Mouse (Mus musculus): Measurements from ENCODE around the gene Zfp281.

- TF ChIP-seq FOSL1 (IDR thresholded peaks at IDR 0.05; ENCODE audit: insufficient read depth, low read length, poor library complexity, severe bottlenecking), result no peak
- no peak for TF ChIP-seq CEBPB (IDR thresholded peaks at IDR 0.05; ENCODE audit: low read depth)
- TF ChIP-seq CTCF (IDR thresholded peaks at IDR 0.05; ENCODE audit: control insufficient read depth, insufficient read depth, insufficient read length), result no peak
- TF ChIP-seq MAX (IDR thresholded peaks at IDR 0.05), result peak; percentile 77
- no peak for TF ChIP-seq MYOD1 (IDR thresholded peaks at IDR 0.05; ENCODE audit: control insufficient read depth, insufficient read length, low read depth)
- no peak for TF ChIP-seq USF1 (IDR thresholded peaks at IDR 0.05; ENCODE audit: low read depth)
- no peak for TF ChIP-seq MYOG (IDR thresholded peaks at IDR 0.05; ENCODE audit: control insufficient read depth, extremely low read depth, insufficient read length)
These were observed at the start of gene Zfp281 for GRCm38 (mm10) chr1:136624146-136625018.

Data from C2C12 (cell line).